Mouse (Mus musculus) megakaryocyte, adult 5-6 weeks (primary cell): ENCODE measurements around the gene Prkrip1. TPM values are rescaled to one million over a fixed set of nuclear protein-coding genes. Genes with fewer than 3 reads are reported as not detected.

Experiments
- total RNA-seq, 2 experiments: library from RNA; stranded (forward) in 1 of 2; stranded (reverse) in 1 of 2; fragments of 153-499, 151-499 nt in 1 of 2; fragments of 221-1000, 200-1000 nt in 1 of 2; gene quantifications; 2 replicates each; pipeline versions ENCODE4 v1.2.3 to v1.2.4; 2015 to 2017

Gene Prkrip1
- total RNA-seq, 2 experiments from 2014 or later: 15.7 to 46.0 TPM

Other genes starting within 250 kb of the Prkrip1 start
- 17.1 and 19.9 TPM in 2 replicates for gene Ssc4d, start 224.4 kb downstream of the Prkrip1 start, total RNA-seq (2015)
- 6.0 and 7.4 TPM in 2 replicates for gene Ssc4d, start 224.4 kb downstream of the Prkrip1 start, total RNA-seq (2017)
- 0.20 TPM in 1 of 2 replicates, not detected in the other for gene Zp3, start 218.9 kb downstream of the Prkrip1 start, total RNA-seq (2015)
- not detected in 2 replicates for gene Zp3, start 218.9 kb downstream of the Prkrip1 start, total RNA-seq (2017)
- gene Dtx2, start 204.2 kb downstream of the Prkrip1 start, total RNA-seq (2015): 26.3 and 30.3 TPM in 2 replicates
- gene Dtx2, start 204.2 kb downstream of the Prkrip1 start, total RNA-seq (2017): 10.9 and 12.4 TPM in 2 replicates
- gene Upk3b, start 160.5 kb downstream of the Prkrip1 start, total RNA-seq (2015): not detected in 2 replicates
- not detected in 2 replicates for gene Upk3b, start 160.5 kb downstream of the Prkrip1 start, total RNA-seq (2017)
- gene Upk3bl, start 144.5 kb downstream of the Prkrip1 start, total RNA-seq (2015): not detected in 2 replicates
- gene Upk3bl, start 144.5 kb downstream of the Prkrip1 start, total RNA-seq (2017): not detected in 2 replicates
- 36.2 and 40.9 TPM in 2 replicates for gene Rasa4, start 115.0 kb downstream of the Prkrip1 start, total RNA-seq (2015)
- 26.0 and 33.8 TPM in 2 replicates for gene Rasa4, start 115.0 kb downstream of the Prkrip1 start, total RNA-seq (2017)
- gene Polr2j, start 82.3 kb downstream of the Prkrip1 start, total RNA-seq (2015): 94.7 and 103 TPM in 2 replicates
- gene Polr2j, start 82.3 kb downstream of the Prkrip1 start, total RNA-seq (2017): 105 and 117 TPM in 2 replicates
- gene Lrwd1, start 62.9 kb downstream of the Prkrip1 start, total RNA-seq (2015): 12.3 and 16.0 TPM in 2 replicates
- 40.9 and 58.5 TPM in 2 replicates for gene Lrwd1, start 62.9 kb downstream of the Prkrip1 start, total RNA-seq (2017)
- gene Alkbh4, start 62.8 kb downstream of the Prkrip1 start, total RNA-seq (2015): 14.0 and 19.8 TPM in 2 replicates
- 11.2 and 15.2 TPM in 2 replicates for gene Alkbh4, start 62.8 kb downstream of the Prkrip1 start, total RNA-seq (2017)
- gene Orai2, start 28.2 kb downstream of the Prkrip1 start, total RNA-seq (2015): 26.1 and 26.5 TPM in 2 replicates
- 42.8 and 48.1 TPM in 2 replicates for gene Orai2, start 28.2 kb downstream of the Prkrip1 start, total RNA-seq (2017)
- 28.7 and 32.9 TPM in 2 replicates for gene Sh2b2, start 47.6 kb upstream of the Prkrip1 start, total RNA-seq (2015)
- 13.3 and 15.1 TPM in 2 replicates for gene Sh2b2, start 47.6 kb upstream of the Prkrip1 start, total RNA-seq (2017)